Mouse (Mus musculus) limb, embryonic 15.5 days (tissue): ENCODE measurements around the gene Slc6a19. TPM values are rescaled to one million over a fixed set of nuclear protein-coding genes. Genes with fewer than 3 reads are reported as not detected.
"Not testable (repeated sequence)": the region's sequence is repeated elsewhere in the genome, so short reads cannot be mapped to it uniquely, and the experiment has no call there.

ENCODE experiments used
- ATAC-seq: fragments of 200-750 bp; cut with Nextera tagmentation; 2 replicates; pipeline ENCODE4 v1.8.0; 2017; ENCODE audit warnings: low read depth, moderate TSS enrichment; ENCODE audit not compliant: insufficient number of reproducible peaks, low FRiP score, low TSS enrichment
- H3K27ac ChIP-seq: fragments of 300-500 bp; sonication (generic); 2 replicates; pipeline ENCODE4 v1.5.1; 2015; ENCODE audit warnings: moderate library complexity, mild to moderate bottlenecking, inconsistent platforms
- H3K27me3 ChIP-seq: fragments of 300-500 bp; sonication (generic); 2 replicates; pipeline ENCODE4 v1.6.1; 2015; ENCODE audit warnings: inconsistent platforms
- H3K36me3 ChIP-seq: fragments of 300-500 bp; sonication (generic); 2 replicates; pipeline ENCODE4 v1.6.1; 2015; ENCODE audit warnings: inconsistent platforms
- H3K4me1 ChIP-seq: fragments of 300-500 bp; sonication (generic); 2 replicates; pipeline ENCODE4 v1.6.1; 2015; ENCODE audit warnings: inconsistent platforms
- H3K4me2 ChIP-seq: fragments of 300-500 bp; sonication (generic); 2 replicates; pipeline ENCODE4 v1.6.1; 2015; ENCODE audit warnings: mild to moderate bottlenecking, inconsistent platforms
- H3K4me3 ChIP-seq: fragments of 300-500 bp; sonication (generic); 2 replicates; pipeline ENCODE4 v1.5.1; 2015; ENCODE audit warnings: mild to moderate bottlenecking, inconsistent platforms
- H3K9ac ChIP-seq: fragments of 300-500 bp; sonication (generic); 2 replicates; pipeline ENCODE4 v1.6.1; 2015; ENCODE audit warnings: inconsistent platforms
- H3K9me3 ChIP-seq: fragments of 300-500 bp; sonication (generic); 2 replicates; pipeline ENCODE4 v1.6.1; 2016; ENCODE audit warnings: inconsistent platforms
- WGBS: fragments of 180-500 bp; shearing (Covaris S2); methylation state at CpG from one replicate; pipeline ENCODE4 v1.1.7; 2015; 5-methylcytosine and 5-hydroxymethylcytosine counted together
- polyA plus RNA-seq: library from polyadenylated mRNA; unstranded; fragments of >200 nt; fragmentation: Nextera tagmentation; extraction: Ambion mirVana; gene quantifications from 2 replicates; pipeline ENCODE4 v1.2.1, GENCODE M21; 2015

Slc6a19 gene
- polyA plus RNA-seq, 1 experiment from 2014 or later = 1.5 TPM

- Histone ChIP-seq H3K27ac (no peak overlapping the region), H3K9me3 (no peaks in the 10 kb centered on the region), H3K36me3 (no peaks in the 10 kb centered on the region), H3K27me3 (no peaks in the 10 kb centered on the region), H3K4me3 (no peak overlapping the region), H3K9ac (no peak overlapping the region), H3K4me1 (no peaks in the 10 kb centered on the region), H3K4me2 (no peak overlapping the region)
- ATAC-seq = no peak
- WGBS = 84% methylated on average over 5 of the region's 5 CpGs
Observed at GRCm38 (mm10) chr13:73711803-73712202, 7.1 kb upstream of the Slc6a19 start.

GRCm38 (mm10) chr13:73711221-73711620, 6.6 kb upstream of the Slc6a19 start:
- H3K4me2 ChIP-seq = no peak overlapping the region
- no peak overlapping the region for H3K9ac ChIP-seq
- no peaks in the 10 kb centered on the region for H3K27me3 ChIP-seq
- no peaks in the 10 kb centered on the region for H3K36me3 ChIP-seq
- no peak overlapping the region for H3K4me3 ChIP-seq
- 91% methylated on average over 5 of the region's 5 CpGs for WGBS
- H3K9me3 ChIP-seq = no peaks in the 10 kb centered on the region
- no peak for ATAC-seq
- H3K27ac ChIP-seq = no peak overlapping the region
- no peaks in the 10 kb centered on the region for H3K4me1 ChIP-seq

GRCm38 (mm10) chr13:73709491-73709890, 4.8 kb upstream of the Slc6a19 start:
- no peaks in the 10 kb centered on the region for H3K9me3 ChIP-seq
- no peaks in the 10 kb centered on the region for H3K4me1 ChIP-seq
- H3K36me3 ChIP-seq = no peaks in the 10 kb centered on the region
- WGBS = 57% methylated on average over 6 of the region's 6 CpGs
- no peak overlapping the region for H3K4me3 ChIP-seq
- H3K27ac ChIP-seq = no peak overlapping the region
- ATAC-seq = no peak
- H3K9ac ChIP-seq = no peak overlapping the region
- H3K4me2 ChIP-seq = no peak overlapping the region
- no peaks in the 10 kb centered on the region for H3K27me3 ChIP-seq

GRCm38 (mm10) chr13:73703486-73703885, 1.2 kb downstream of the Slc6a19 start:
- WGBS = 82% methylated on average over 4 of the region's 4 CpGs
- H3K9ac ChIP-seq, H3K4me1 ChIP-seq, ATAC-seq, H3K4me2 ChIP-seq, H3K27ac ChIP-seq, H3K36me3 ChIP-seq, H3K27me3 ChIP-seq, H3K9me3 ChIP-seq, H3K4me3 ChIP-seq: not testable (repeated sequence)

- H3K27ac ChIP-seq = no peak overlapping the region
- H3K4me3 ChIP-seq = no peak overlapping the region
- H3K4me2 ChIP-seq = no peak overlapping the region
- H3K36me3 ChIP-seq = no peaks in the 10 kb centered on the region
- ATAC-seq = no peak; the same call in 1 of the 2 replicates
- no peaks in the 10 kb centered on the region for H3K4me1 ChIP-seq
- no peaks in the 10 kb centered on the region for H3K9me3 ChIP-seq
- H3K27me3 ChIP-seq = no peaks in the 10 kb centered on the region
- 82% methylated on average over 4 of the region's 4 CpGs for WGBS
- no peak overlapping the region for H3K9ac ChIP-seq
Observed at GRCm38 (mm10) chr13:73702776-73703175, 1.9 kb downstream of the Slc6a19 start.

- H3K36me3 ChIP-seq = no peaks in the 10 kb centered on the region
- 75% methylated on average over 9 of the region's 9 CpGs for WGBS
- H3K4me3 ChIP-seq = no peak overlapping the region
- H3K4me2 ChIP-seq = no peak overlapping the region
- no peak overlapping the region for H3K9ac ChIP-seq
- H3K27ac ChIP-seq = no peak overlapping the region
- no peaks in the 10 kb centered on the region for H3K27me3 ChIP-seq
- ATAC-seq = no peak
- no peaks in the 10 kb centered on the region for H3K4me1 ChIP-seq
- H3K9me3 ChIP-seq = no peaks in the 10 kb centered on the region
Observed at GRCm38 (mm10) chr13:73701161-73701883, 3.3 kb downstream of the Slc6a19 start.

GRCm38 (mm10) chr13:73700554-73700953, 4.1 kb downstream of the Slc6a19 start:
- no peak overlapping the region for H3K4me2 ChIP-seq
- H3K27me3 ChIP-seq = no peaks in the 10 kb centered on the region
- no peak for ATAC-seq
- no peak overlapping the region for H3K27ac ChIP-seq
- no peak overlapping the region for H3K4me3 ChIP-seq
- H3K4me1 ChIP-seq = no peaks in the 10 kb centered on the region
- no peak overlapping the region for H3K9ac ChIP-seq
- no peaks in the 10 kb centered on the region for H3K9me3 ChIP-seq
- 90% methylated on average over 12 of the region's 12 CpGs for WGBS
- H3K36me3 ChIP-seq = no peaks in the 10 kb centered on the region

- Histone ChIP-seq H3K36me3 (no peaks in the 10 kb centered on the region), H3K4me2 (no peak overlapping the region), H3K4me1 (no peaks in the 10 kb centered on the region), H3K27ac (no peak overlapping the region), H3K9me3 (no peaks in the 10 kb centered on the region), H3K27me3 (no peaks in the 10 kb centered on the region), H3K4me3 (no peak overlapping the region), H3K9ac (no peak overlapping the region)
- 91% methylated on average over 6 of the region's 6 CpGs for WGBS
- no peak for ATAC-seq
Observed at GRCm38 (mm10) chr13:73699714-73700113, 5.0 kb downstream of the Slc6a19 start.

GRCm38 (mm10) chr13:73696529-73696928, 8.1 kb downstream of the Slc6a19 start:
- Histone ChIP-seq H3K4me2 (no peak overlapping the region), H3K4me1 (no peaks in the 10 kb centered on the region), H3K4me3 (no peak overlapping the region), H3K36me3 (no peaks in the 10 kb centered on the region), H3K27ac (no peak overlapping the region), H3K27me3 (no peaks in the 10 kb centered on the region), H3K9me3 (no peaks in the 10 kb centered on the region), H3K9ac (no peak overlapping the region)
- no peak for ATAC-seq
- 82% methylated on average over 3 of the region's 3 CpGs for WGBS

GRCm38 (mm10) chr13:73694972-73695371, 9.7 kb downstream of the Slc6a19 start:
- H3K4me2 ChIP-seq = no peak overlapping the region
- WGBS = 88% methylated on average over 1 of the region's 1 CpGs
- no peaks in the 10 kb centered on the region for H3K27me3 ChIP-seq
- H3K36me3 ChIP-seq = no peaks in the 10 kb centered on the region
- no peaks in the 10 kb centered on the region for H3K4me1 ChIP-seq
- no peak for ATAC-seq
- H3K9ac ChIP-seq = no peak overlapping the region
- H3K27ac ChIP-seq = no peak overlapping the region
- H3K4me3 ChIP-seq = no peak overlapping the region
- no peaks in the 10 kb centered on the region for H3K9me3 ChIP-seq

- H3K9ac ChIP-seq = no peak overlapping the region
- no peaks in the 10 kb centered on the region for H3K27me3 ChIP-seq
- 73% methylated on average over 2 of the region's 2 CpGs for WGBS
- no peak for ATAC-seq
- no peaks in the 10 kb centered on the region for H3K4me1 ChIP-seq
- no peaks in the 10 kb centered on the region for H3K36me3 ChIP-seq
- H3K9me3 ChIP-seq = no peaks in the 10 kb centered on the region
- H3K27ac ChIP-seq = no peak overlapping the region
- H3K4me2 ChIP-seq = no peak overlapping the region
- H3K4me3 ChIP-seq = no peak overlapping the region
Observed at GRCm38 (mm10) chr13:73693333-73693732, 11.3 kb downstream of the Slc6a19 start.

GRCm38 (mm10) chr13:73692249-73692868, 12.3 kb downstream of the Slc6a19 start:
- Histone ChIP-seq H3K36me3 (no peaks in the 10 kb centered on the region), H3K9ac (no peak overlapping the region), H3K27ac (no peak overlapping the region), H3K27me3 (no peaks in the 10 kb centered on the region), H3K4me2 (no peak overlapping the region), H3K4me3 (no peak overlapping the region), H3K4me1 (no peaks in the 10 kb centered on the region), H3K9me3 (no peaks in the 10 kb centered on the region)
- WGBS = 30% methylated on average over 10 of the region's 10 CpGs
- ATAC-seq = no peak; the same call in 1 of the 2 replicates
